Mouse (Mus musculus) regulatory T cell (primary cell): ENCODE data around the gene Gm765.

ENCODE experiments used
- in situ Hi-C: fragments of 300-600 bp; cut with MboI, MseI; formaldehyde crosslinking; loops from one replicate; pipeline ENCODE4 v1.15.1; 2025; ENCODE audit warnings: high pct_unique_total_duplicates

The Gm765 gene

DNA sequence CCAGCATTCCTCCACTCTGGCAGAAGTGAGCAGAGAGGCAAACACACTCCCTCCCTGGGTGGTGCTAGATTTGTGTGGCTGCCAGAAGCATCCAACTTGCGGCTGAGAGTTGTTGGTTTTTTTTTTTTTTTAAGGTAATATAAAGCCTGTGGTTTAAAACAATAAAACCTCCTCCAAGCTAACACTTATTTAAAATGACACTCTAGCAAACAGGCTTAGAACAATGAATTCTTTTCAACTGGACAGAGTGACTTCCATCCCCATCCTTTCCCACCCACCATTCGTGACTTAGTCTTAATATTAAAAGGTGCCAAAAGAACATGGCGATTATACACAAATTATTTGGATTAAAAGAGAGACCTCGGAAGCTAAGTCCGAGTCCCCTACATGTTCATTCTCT, at the start of gene Gm765:
TSS of gene Gm765 (minus strand) at position 101 of the 400 bp plus-strand sequence.
- in situ Hi-C loops = no loop called here

DNA sequence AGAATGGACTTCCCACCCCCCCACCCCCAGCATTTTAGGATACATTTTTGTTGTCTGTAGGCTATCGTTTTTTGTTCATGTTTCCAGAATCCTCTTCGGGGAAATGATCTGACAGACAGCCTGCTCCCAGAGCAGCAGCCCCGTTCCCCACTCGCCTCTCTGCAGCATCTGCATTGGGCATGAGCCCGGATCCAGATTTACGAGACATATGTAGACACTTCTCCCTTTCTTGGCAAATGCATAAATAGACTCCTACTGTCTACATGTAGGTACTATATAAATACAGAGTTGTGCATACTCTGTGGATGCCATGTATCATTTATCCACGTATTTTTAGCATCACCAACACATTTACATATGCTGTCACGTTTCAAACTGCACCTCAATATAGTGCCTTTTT, 42.9 kb upstream of the Gm765 start:
- in situ Hi-C loops = no loop called here

DNA sequence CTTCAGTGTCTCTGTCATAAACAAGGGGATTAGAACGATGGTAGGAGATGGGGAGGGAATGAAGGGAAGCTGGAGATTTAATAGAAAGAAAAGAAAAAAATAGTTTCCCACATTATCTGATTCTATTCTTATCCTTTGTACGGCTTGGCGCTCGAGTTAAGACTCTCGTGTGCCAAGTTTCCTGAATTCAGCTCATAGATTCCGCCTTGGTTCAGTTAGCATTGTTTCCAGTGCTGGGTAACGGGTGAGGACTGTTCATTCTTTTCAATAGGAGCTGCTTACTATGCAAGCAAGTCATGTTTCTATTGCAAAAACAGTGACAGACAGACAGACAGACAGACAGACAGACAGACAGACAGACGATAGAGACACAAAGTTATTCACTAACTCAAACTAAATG, 41.9 kb upstream of the Gm765 start:
- in situ Hi-C loops = loop anchor here (5.0 kb wide), 1 partner anchor 282 kb away; no protein-coding TSS in a partner anchor

DNA sequence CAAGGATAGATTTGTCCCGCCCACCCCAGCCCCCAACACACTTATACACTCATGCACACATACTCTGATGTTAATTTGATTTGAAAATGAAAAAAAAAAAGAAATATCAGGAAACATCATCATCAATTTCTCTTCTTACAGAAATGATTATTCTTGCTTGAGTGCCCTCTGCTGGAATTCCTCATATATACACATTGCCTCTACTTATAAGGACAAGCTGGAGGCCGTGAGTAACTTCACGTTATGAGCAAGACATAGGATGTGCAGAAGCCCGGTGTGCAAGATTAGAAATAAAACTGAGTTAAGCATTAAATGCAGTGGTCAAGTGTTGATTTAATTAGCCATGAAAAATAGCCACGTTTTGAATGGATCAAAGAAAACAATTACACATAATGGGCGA, 40.9 kb upstream of the Gm765 start:
- in situ Hi-C loops = loop anchor here (5.0 kb wide), 1 partner anchor 281 kb away; no protein-coding TSS in a partner anchor

DNA sequence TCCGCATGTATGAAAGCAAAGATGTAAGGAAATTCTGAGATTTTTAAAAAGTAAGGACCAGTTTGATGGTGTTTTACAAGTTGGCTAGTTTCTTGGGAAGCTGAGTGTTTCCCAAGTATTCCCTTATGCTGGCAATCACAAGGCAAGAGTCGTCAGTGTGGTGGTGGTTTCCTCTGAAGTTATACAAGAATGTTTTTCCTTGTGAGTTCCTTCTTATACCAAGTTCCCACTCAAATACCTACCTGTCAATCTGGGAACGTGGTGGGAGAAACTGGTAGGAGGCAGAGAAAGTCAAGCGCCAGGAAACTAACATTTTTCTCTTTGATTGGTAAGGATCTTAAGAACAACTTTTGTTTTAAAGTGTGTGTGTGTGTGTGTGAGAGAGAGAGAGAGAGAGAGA, 23.6 kb upstream of the Gm765 start:
- in situ Hi-C loops = no loop called here

DNA sequence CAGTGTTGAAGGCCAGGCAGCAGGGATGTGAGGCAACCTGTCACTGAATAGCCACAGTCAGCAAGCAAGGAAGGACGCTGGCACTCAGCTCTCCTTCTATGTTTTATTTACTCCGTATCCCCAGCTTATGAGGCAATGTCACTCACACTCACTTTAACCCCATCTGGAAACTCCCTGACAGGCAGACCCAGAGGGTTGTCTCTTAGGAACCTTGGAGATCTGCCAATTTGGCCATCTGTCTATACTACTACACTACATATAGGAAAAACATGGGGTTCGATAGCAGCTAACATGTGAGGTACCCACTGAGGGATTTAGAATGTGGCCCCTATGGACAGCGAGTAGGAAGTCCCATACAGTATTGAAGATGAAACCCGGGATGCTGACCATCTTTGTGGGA, 12.7 kb upstream of the Gm765 start:
- in situ Hi-C loops = no loop called here

DNA sequence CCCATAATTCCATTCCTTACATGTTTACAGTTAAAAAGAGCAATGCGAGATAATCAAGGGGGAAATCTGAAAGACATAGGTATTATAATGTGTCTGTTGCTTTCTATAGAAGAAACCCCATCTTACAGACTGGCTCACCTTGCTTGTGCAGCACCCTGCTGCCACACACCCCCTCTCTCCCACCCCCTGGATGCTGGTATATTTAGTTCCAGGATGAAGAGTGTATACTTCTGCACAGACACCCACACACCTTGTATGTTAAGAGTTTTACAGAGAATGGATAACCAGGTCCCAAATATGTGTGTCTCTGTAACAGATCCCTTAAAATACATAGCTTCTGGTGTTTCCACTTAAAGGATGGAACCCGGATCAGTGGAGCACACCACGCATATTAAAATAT, 10.7 kb upstream of the Gm765 start:
- in situ Hi-C loops = no loop called here

DNA sequence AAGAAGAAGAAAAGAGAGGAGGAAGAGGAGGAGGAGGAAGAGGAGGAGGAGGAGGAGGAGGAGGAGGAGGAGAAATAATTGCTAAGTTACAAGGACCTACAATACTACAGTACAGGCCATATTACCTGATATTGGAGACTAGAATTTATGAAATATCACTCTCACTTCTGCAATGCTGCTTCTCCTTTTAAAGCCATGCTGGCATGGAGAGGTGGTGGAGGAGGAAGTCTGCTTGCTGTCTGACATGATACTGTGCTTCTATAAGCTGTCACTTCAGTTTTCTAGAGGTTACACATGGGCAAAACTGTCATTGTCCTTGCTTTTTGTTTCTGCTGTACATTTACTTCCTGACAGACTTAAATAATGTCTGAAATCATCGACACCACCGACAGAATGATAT, 9.8 kb downstream of the Gm765 start:
- in situ Hi-C loops = no loop called here

DNA sequence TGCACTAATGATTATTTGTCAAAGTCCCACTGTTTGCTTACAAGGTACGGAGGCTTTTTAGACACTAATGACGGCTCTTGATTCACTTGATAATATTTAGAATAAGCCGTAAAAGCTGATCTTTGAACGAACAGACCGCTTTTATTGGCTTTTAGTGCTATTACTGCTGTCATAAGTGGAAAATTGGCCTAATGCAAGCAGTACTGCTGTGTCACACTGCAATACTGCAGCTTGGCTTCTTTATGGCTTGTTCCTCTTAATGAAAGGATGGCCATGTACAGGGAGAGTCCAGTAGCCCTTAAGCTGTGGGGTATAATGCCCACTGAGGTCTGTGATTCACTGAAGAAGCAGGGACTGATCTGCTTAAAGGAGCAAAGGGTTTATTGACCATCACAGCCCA, 30.9 kb downstream of the Gm765 start:
- in situ Hi-C loops = no loop called here

DNA sequence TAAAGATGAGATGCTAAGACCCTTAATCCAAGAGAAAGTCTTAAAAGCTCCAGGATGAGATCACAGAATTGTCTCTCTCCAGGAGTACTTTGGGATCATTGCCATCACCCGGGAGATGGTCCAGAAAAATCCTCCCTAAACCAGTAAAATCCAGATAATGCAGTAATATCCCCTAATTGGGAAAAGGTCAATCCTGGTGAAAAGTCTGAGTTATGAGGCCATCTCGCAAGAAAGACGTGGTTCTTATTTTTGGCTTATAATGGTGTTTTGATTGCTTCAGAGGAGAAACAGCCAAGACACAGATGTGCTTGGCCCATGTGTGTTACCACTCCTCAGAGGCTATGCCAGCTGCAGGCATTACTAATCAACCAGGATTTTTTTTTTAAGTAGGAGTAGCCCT, 34.9 kb downstream of the Gm765 start:
- in situ Hi-C loops = no loop called here

DNA sequence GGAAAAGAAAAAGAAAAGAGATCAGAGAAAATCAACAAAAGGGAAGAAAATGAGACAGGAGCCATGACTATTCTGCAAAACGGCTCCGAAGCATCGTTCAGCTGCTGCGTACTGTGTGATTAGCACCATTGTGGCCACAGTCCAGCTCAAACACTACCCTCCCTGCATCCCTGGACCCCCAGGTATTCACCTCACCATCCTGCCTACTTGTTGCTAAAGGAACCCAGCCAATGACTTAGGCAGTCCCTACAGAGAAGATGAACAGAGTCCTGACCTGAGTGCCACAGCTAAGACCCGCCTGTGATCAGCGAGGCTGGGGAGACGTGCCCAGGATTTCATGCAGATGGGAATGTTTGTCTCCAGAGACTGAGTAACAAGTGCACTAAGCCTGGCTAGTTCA, 35.4 kb downstream of the Gm765 start:
- in situ Hi-C loops = no loop called here

DNA sequence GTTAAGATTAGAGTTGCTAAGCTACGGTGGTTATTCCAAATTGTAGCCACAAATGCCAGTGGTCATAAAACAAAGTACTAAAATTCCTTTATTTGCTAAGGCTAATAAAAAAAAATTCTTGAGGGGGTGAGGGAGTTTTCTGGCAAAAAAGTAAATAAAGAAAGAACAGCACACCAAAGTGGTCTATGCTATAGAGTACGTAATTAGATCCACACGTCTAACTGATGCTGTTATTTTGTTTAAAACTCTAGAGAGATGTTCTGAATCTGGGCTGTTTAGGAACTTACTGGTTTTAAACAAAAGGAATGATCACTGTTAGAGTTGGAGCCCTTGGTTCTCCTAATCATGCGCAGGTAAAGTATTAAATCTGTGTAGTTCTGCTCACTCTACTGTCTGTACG, 50.5 kb downstream of the Gm765 start:
- in situ Hi-C loops = no loop called here

DNA sequence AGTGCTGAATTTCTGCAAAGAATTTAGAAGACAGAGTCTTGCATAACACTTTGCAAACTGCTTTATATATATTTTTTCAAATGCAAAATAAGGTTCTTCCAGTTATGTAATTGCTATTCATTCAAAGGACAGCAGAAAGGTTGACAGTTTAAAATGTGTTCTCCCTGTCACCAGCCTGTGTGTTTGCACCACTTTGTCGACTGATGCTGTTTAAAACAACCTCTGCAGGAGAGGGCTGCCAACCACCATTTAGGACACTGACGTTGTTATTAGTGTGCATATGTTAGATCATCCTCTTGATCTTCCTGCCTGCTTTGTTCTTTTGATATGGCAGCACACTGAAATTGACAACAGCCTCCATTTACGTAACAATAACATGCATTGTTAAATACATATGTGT, 54.2 kb downstream of the Gm765 start:
- in situ Hi-C loops = no loop called here

DNA sequence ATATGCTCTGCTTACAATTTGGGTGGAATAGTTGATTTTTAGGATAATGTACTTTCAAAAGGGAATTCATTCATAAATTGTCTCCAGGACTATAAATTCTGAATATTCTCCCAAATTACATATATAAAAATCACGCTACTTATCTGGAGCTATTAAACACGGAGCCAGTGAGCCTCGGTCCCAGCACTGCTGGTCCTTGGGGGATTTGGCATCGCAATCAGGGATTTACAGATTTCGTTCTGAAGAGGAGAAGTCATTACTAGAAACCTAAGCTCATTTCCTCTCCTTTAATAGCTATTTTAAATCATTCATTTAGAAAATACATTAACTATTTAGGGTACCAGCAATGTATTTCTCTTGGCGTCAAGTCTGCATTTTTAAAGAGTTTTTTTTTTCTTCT, 55.0 kb downstream of the Gm765 start:
- in situ Hi-C loops = no loop called here

DNA sequence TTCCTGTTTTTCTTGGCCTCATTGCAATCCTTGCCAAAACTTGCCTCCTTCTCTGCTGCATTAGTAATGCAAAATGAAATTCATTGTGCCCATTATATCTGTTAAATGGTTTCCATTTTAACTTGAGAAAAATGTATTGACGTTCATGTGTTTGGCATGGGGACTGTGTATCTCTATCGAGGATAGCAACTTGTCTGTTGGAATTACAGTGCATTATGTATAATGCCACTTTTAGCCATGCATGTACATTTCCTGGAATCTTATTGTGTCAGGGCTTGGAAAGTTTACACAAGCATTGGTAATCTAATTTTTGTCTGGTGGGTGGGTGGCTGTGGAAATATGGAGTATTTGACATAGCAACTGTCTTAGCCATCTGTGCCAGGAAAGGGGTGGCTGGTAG, 57.4 kb downstream of the Gm765 start:
- in situ Hi-C loops = no loop called here

DNA sequence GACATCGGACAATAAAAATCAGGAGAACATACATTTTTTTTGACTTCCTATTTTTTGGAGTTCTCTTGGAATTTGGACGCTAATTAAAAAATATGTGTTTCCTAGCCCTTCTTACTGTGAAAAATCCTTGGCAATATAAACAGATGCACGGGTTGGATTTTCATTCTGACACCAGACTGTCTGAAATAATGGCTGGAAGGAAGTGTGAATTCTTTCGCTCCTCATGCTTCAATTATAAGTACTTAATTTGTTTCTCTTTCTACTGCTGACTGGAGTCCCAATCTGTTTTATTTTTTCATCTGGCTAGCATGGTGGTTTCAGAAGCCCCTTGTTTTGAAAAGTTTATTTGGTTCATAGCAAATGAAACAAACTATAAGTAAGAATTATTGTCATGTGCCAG, 59.8 kb downstream of the Gm765 start:
- in situ Hi-C loops = no loop called here

DNA sequence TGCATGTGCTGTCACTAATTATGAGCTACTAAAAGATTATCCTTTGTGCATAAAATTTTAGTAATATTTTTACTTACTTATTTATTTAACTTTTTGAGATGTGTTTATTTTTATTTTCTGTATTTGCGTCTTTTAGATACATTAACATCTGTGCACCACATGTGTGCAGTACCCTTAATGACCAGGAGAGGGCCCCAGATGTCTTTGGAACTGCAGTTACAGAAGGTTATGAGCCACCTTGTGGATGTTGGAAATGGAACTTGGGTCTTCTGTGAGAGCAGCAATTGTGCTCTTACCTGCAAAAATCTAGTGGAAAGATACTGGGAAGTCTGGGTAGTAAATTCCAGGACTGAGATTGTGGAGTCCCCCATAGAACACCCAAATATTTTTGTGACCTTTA, 71.0 kb downstream of the Gm765 start:
- in situ Hi-C loops = no loop called here

DNA sequence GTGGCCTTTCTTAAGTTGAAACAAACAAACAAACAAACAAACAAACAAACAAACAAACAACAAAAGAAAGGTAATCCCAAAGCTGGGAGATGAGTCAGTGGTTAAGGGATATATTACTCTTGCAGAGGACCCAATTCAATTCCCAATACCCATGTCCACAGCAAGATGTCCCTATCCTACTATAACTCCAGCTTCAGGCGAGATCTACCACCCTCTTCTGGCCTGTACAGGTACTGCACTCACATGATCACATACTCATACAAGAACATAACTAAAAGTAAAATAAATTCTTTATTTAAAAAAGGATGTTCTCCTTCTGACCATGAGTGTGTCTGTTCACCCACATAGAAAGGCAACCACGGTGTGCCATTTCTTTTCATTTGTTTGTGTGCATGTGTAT, 79.6 kb downstream of the Gm765 start:
- in situ Hi-C loops = no loop called here

DNA sequence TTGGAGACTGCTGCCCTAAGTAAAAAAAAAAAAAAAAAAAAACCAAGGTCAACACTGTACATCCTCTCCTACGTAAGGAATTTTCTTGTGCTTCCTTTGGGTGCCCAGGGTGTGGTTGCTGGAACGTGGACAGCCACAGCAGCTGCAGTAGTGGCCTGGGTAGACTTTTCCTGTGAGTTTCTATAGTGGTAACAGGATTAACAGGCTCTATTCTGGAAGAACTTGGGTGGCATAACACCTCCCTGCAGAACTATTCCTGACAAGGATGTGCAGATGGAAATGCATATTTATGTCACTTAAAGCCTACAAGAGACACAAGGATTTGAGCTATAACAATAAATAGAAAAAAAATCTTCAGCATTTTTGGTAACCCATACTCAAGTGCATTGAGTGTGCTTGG, 83.5 kb downstream of the Gm765 start:
- in situ Hi-C loops = no loop called here

DNA sequence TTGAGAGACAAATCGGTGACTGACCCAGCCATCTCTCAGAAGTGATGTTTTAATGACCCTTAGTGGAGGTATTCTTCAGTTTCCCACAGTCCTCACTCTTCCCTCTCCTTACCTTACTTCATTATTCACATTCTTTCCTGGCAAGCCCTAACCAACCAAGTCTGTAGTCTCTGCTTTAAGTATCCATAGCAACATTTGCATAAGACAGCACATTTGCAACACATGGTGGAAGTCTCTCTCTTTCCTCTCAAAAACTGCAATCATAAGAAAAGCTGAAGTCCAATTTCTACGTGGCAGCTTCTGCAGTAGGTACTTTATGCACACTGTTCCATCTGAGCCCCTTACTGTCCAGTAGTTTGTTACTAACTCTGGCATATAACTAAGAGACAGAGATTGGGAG, 96.1 kb downstream of the Gm765 start:
- in situ Hi-C loops = no loop called here

DNA sequence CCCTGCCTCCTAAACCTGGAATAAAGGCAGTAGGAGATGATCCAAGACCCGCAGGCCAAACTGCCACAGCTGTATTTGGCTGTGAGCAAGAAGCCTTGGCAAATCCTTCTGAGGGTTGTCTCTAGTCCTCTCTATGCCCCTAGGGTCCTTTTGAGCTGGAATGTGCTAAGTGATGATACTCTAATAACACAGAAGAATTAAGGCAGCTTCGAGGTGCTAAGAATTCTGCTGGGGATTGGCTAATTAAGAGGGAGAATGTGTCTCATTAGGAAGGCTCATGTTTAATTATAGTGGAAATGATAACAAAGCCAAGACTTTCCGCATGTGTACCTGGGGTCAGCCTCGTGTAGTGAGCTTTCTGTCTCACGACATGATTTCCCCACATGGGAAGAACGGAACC, 99.4 kb downstream of the Gm765 start:
- in situ Hi-C loops = no loop called here

DNA sequence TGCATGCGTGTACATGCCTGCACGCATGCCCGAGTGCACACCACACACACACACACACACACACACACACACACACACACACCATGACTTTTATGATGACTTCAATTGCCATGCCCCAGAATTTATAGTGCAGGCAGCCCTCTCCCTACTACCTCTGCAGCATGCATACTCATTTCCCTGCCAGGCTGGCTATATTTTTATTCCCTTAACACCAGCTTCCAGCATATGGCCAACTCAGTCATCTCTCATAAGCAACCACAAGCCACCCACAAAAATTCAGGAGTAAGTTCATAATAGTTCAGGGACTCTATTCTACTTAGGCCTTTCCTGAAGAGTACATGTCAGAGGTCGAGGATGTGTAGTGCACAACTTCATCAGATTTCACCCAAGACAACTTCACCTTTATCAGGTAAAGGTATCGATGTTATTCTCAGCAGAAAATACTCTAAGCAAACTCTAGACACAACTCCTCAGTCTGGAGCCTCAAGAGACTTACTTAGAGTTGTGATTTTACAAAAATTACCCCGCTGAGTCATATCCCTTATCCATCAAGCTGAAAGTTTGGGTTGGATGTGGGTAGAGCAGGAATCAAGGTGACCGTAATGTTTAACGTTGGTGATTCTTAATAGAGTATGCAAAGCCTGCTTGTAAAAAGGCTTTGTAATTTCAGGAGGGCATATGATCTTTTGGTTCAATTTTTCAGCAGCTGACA, 101.8 kb downstream of the Gm765 start:
- in situ Hi-C loops = no loop called here

DNA sequence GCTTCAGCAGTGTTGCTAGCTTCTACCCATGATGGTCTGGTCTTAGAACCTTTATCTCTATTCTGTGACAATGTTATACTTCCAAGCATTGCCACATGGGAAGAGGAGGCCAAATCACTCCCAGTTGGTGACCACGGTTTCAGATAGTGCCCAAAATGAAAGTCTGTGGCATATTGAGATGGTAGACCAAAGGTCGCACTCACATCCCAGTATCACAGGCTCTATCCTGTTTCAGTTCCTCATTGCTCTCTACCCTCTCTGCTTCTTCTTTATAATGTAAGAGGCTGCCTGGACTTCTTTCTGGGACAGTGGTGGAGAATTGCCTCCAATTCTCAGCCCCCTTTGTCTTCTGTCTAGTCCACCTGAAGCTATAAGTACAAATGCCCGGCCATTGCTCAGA, 108.5 kb downstream of the Gm765 start:
- in situ Hi-C loops = no loop called here

DNA sequence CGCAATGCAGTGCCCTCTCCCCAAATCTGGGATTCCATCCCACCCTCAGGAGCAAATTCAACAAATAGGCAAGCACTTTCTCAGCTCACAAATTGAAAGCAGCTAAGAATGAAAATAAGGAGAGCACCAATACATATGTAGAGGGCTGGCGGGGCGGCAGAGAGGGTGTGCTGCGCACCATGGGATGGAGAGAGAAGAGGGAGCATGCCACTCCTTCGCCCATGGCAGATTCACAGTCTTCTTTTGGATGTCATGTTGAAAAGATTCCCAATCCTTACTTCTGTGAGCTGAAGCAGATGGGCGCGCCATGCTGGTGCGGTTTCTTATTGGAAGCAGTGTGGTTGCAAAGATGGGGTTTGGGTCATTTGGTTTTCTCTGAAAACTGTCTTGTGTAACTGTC, 118.6 kb downstream of the Gm765 start:
- in situ Hi-C loops = no loop called here
